Mouse (Mus musculus): Measurements from ENCODE around the gene Prkar2a.

DNA sequence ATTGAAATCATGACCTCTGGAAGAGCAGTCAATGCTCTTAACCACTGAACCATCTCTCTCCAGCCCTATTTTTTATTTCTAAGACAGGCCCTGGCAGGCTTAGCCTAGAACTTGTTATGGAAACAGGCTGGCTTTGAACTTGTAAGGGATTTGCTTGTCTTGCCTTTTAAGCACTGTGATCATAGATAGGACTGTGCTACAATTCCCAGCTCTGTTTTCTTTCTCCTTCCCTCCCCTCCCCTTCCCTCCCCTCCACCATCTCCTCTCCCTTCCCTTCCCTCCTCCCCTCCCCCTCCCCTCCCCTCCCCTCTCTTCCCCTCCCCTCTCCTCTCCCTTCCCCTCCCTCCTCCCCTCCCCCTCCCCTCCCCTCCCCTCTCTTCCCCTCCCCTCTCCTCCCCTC, 13.4 kb downstream of the Prkar2a start:
- TF ChIP-seq CTCF (IDR thresholded peaks at IDR 0.05; ENCODE audit: low read depth) (no peak), EP300 (IDR thresholded peaks at IDR 0.05; ENCODE audit: low read depth) (no peak)

Measured in liver, postnatal 0 days (tissue).